Mouse (Mus musculus): ENCODE measurements around the gene Slc25a34. TPM values are rescaled to one million over a fixed set of nuclear protein-coding genes. Genes with fewer than 3 reads are reported as not detected.

Slc25a34 gene
- polyA plus RNA-seq, 1 experiment = 0.82 TPM

DNA sequence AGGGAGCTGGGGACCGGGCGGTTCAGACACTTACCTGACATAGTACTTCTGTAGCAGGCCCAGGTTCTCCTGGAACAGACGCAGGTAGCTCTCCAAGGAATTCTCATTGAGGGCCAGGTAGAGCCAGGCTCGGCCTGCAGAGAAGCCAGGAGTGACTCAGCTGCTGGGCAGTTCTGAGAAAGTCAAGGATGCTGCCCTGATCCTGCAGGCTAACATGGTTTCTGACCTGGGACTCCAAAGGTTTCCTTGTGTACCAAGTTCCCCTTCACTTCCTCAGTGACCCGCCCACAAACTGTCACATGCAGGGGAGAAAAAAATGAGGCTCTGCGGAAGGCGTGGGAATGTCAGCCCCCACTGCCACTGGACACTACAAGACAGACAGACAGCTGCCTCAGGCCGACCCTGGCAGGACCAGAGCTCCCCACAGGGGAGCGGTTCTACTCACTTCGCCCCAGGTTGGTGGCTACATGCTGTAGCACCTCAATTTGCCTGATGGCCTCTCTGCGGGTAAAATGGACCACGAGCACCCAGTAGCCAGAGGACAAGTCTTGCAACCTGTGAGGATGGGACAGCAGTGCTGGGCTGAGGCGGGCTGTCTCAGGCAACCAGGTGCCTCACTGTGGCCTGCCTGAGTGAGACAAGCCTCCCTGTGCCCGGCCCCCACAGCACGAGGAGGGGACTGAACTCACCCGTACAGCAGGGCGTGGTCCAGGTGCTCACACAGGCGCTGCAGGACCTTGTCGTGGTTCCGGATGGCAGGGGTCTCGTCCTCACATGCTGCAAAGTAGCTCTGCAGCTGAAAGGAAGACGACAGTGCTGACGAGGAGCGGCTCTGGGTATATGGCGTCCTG, 18.6 kb upstream of the Slc25a34 start:
- no peaks in the 10 kb centered on the region for H3K4me1 ChIP-seq (ENCODE audit: control insufficient read depth, insufficient read depth, low read length)
- H3K4me3 ChIP-seq (ENCODE audit: low read depth, low read length) = 0 out of 2 replicates have a peak overlapping the region, but pooled peaks have one; percentile 2
- no peaks in the 10 kb centered on the region for H3K9me3 ChIP-seq (replicated peaks; ENCODE audit: control insufficient read depth, insufficient read depth, low read length, poor library complexity, severe bottlenecking)
- no peak overlapping the region for H3K9ac ChIP-seq (ENCODE audit: low read depth, poor library complexity, severe bottlenecking)
- H3K27me3 ChIP-seq (ENCODE audit: control insufficient read depth, insufficient read depth, low read length, poor library complexity, severe bottlenecking) = no peaks in the 10 kb centered on the region
- H3K36me3 ChIP-seq (ENCODE audit: control insufficient read depth, insufficient read depth, low read length, poor library complexity, severe bottlenecking) = no peaks in the 10 kb centered on the region
- no peak overlapping the region for H3K27ac ChIP-seq (ENCODE audit: insufficient read depth, low read length)
- TF ChIP-seq CTCF (IDR thresholded peaks at IDR 0.05; ENCODE audit: low read depth, low read length) (no peak), POLR2A (IDR thresholded peaks at IDR 0.05; ENCODE audit: insufficient read depth, low read length) (no peak), EP300 (IDR thresholded peaks at IDR 0.05; ENCODE audit: insufficient read depth, low read depth, low read length) (no peak)

DNA sequence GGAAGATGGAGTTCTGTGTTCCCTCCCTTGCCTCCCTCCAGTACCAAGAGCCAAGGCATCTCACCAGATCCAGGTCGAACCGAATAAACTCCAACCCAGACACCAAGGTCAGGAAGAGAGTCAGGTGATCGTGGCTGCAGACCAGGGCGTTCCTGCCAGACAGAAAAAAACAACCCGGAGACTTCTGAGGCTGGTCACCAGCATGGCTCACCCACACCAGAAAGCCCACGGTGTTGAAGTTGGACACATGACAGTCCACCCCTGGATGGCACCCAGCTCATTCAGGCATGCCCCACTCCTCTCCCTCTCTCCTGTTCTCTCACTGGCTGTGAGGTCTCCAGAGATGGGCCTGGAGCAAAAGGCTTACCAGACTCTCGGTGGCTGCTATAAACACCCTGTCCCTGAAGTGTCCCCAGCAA, 17.7 kb upstream of the Slc25a34 start:
- Histone ChIP-seq H3K36me3 (ENCODE audit: control insufficient read depth, insufficient read depth, low read length, poor library complexity, severe bottlenecking) (no peaks in the 10 kb centered on the region), H3K4me3 (ENCODE audit: low read depth, low read length) (no peak overlapping the region), H3K4me1 (ENCODE audit: control insufficient read depth, insufficient read depth, low read length) (no peaks in the 10 kb centered on the region), H3K27ac (ENCODE audit: insufficient read depth, low read length) (no peak overlapping the region), H3K9ac (ENCODE audit: low read depth, poor library complexity, severe bottlenecking) (no peak overlapping the region), H3K27me3 (ENCODE audit: control insufficient read depth, insufficient read depth, low read length, poor library complexity, severe bottlenecking) (no peaks in the 10 kb centered on the region), H3K9me3 (replicated peaks; ENCODE audit: control insufficient read depth, insufficient read depth, low read length, poor library complexity, severe bottlenecking) (no peaks in the 10 kb centered on the region)
- TF ChIP-seq EP300 (IDR thresholded peaks at IDR 0.05; ENCODE audit: insufficient read depth, low read depth, low read length) (no peak), POLR2A (IDR thresholded peaks at IDR 0.05; ENCODE audit: insufficient read depth, low read length) (no peak), CTCF (IDR thresholded peaks at IDR 0.05; ENCODE audit: low read depth, low read length) (no peak)

DNA sequence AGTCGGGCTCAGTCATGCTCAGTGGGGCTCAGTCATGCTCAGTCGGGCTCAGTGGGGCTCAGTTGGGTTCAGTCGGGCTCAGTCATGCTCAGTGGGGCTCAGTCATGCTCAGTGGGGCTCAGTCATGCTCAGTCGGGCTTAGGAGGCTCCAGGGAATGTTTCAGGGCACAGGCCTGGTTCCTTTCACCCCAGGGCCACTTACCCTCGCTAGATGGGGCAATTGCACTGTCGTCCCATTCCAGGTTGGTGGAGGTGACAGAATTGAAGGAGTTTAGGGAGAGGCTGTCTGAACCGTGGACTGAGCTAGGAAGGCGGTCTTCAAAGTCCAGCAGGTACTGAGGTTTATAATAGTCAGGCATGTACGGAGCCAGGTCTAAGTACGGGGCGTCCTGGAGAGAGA, 15.9 kb upstream of the Slc25a34 start:
- H3K27me3 ChIP-seq (ENCODE audit: control insufficient read depth, insufficient read depth, low read length, poor library complexity, severe bottlenecking) = no peaks in the 10 kb centered on the region
- H3K4me1 ChIP-seq (ENCODE audit: control insufficient read depth, insufficient read depth, low read length) = no peaks in the 10 kb centered on the region
- no peak overlapping the region for H3K27ac ChIP-seq (ENCODE audit: insufficient read depth, low read length)
- no peaks in the 10 kb centered on the region for H3K9me3 ChIP-seq (replicated peaks; ENCODE audit: control insufficient read depth, insufficient read depth, low read length, poor library complexity, severe bottlenecking)
- TF ChIP-seq POLR2A (IDR thresholded peaks at IDR 0.05; ENCODE audit: insufficient read depth, low read length) = no peak
- TF ChIP-seq CTCF (IDR thresholded peaks at IDR 0.05; ENCODE audit: low read depth, low read length) = peak; percentile 5
- H3K4me3 ChIP-seq (ENCODE audit: low read depth, low read length) = no peak overlapping the region
- H3K9ac ChIP-seq (ENCODE audit: low read depth, poor library complexity, severe bottlenecking) = no peak overlapping the region
- H3K36me3 ChIP-seq (ENCODE audit: control insufficient read depth, insufficient read depth, low read length, poor library complexity, severe bottlenecking) = no peaks in the 10 kb centered on the region

DNA sequence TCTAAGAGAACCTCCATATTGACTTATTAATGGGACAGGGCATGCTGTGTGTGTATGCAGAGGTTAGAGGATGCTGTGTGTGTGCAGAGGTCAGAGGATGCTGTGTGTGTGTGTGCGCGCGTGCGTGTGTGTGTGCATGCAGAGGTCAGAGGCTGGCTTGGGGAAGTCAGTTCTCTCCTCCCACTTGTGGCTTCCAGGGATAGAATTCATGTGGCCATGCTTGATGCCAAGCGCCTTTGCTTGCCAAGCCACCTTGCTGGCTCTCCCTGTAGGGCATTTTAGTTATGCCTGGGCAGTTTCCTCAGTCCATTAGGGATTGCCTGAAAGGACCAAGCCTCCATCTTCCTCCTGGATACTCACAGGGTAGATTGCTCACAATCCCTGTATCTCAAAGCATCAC, 13.1 kb upstream of the Slc25a34 start:
- no peak overlapping the region for H3K27ac ChIP-seq (ENCODE audit: insufficient read depth, low read length)
- H3K9ac ChIP-seq (ENCODE audit: low read depth, poor library complexity, severe bottlenecking) = no peak overlapping the region
- H3K27me3 ChIP-seq (ENCODE audit: control insufficient read depth, insufficient read depth, low read length, poor library complexity, severe bottlenecking) = no peaks in the 10 kb centered on the region
- no peaks in the 10 kb centered on the region for H3K9me3 ChIP-seq (replicated peaks; ENCODE audit: control insufficient read depth, insufficient read depth, low read length, poor library complexity, severe bottlenecking)
- no peak overlapping the region for H3K4me3 ChIP-seq (ENCODE audit: low read depth, low read length)
- no peaks in the 10 kb centered on the region for H3K4me1 ChIP-seq (ENCODE audit: control insufficient read depth, insufficient read depth, low read length)
- H3K36me3 ChIP-seq (ENCODE audit: control insufficient read depth, insufficient read depth, low read length, poor library complexity, severe bottlenecking) = no peaks in the 10 kb centered on the region
- TF ChIP-seq CTCF (IDR thresholded peaks at IDR 0.05; ENCODE audit: low read depth, low read length) (no peak), EP300 (IDR thresholded peaks at IDR 0.05; ENCODE audit: insufficient read depth, low read depth, low read length) (no peak), POLR2A (IDR thresholded peaks at IDR 0.05; ENCODE audit: insufficient read depth, low read length) (no peak)

DNA sequence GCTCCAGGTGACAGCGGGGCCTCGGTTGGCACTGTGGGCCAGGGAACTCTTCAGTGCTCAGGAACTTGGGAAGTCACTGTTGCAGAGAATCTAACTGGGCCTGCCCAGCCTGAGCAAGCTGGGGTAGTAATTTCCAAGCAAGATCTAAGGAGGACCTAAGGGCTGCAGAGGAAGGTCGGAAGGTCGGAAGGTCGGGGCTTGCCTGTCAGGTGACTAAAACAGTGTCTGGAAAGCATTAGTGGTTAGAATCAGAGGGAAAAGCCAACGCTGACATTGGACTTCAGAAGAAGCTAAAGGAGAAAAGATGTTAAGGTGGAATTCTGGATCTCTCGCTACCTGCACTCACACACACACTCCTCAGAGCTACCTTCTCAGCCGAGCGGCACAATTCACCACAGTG, 12.4 kb upstream of the Slc25a34 start:
- Histone ChIP-seq H3K9ac (ENCODE audit: low read depth, poor library complexity, severe bottlenecking) (no peak overlapping the region), H3K9me3 (replicated peaks; ENCODE audit: control insufficient read depth, insufficient read depth, low read length, poor library complexity, severe bottlenecking) (no peaks in the 10 kb centered on the region), H3K4me1 (ENCODE audit: control insufficient read depth, insufficient read depth, low read length) (no peaks in the 10 kb centered on the region), H3K27ac (ENCODE audit: insufficient read depth, low read length) (no peak overlapping the region), H3K4me3 (ENCODE audit: low read depth, low read length) (no peak overlapping the region), H3K36me3 (ENCODE audit: control insufficient read depth, insufficient read depth, low read length, poor library complexity, severe bottlenecking) (no peaks in the 10 kb centered on the region), H3K27me3 (ENCODE audit: control insufficient read depth, insufficient read depth, low read length, poor library complexity, severe bottlenecking) (no peaks in the 10 kb centered on the region)
- no peak for TF ChIP-seq POLR2A (IDR thresholded peaks at IDR 0.05; ENCODE audit: insufficient read depth, low read length)
- TF ChIP-seq EP300 (IDR thresholded peaks at IDR 0.05; ENCODE audit: insufficient read depth, low read depth, low read length) = no peak

DNA sequence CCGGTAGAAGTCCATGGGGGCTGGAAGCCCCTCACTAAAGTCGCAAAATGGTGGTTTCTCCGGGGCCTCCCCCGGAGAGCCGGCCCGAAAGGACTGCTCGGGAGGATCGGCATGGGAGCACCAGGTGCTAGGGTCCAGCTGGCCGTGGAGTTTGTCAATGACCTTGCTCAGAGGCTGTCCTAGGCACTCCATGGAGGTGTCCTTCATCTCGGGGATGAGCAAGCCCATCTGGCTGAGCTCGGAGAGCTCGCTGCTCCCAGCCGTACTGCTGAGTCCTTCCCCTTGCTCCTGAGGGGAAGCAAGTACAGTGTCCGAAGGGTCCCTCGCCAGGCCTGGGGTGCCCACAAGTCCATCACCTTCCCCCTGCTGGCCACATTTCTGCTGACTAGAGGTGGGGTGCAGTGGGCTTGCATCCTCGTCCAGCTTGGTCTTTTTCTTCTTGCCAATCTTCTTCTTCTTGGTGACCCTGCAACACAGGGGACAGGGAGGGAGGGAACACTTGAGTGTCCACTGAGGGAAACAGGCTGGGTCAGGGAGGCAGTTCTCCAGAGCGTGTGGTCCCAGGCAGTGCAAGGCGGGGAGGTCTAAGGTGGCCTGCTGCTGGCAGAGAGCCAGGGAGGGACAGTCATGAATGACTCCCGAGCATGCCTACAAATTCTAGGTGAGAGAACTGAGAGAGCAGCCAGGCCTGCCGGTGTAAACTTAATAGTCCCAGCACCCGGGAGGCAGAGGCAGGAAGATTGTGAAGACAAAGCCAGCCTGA, 8.7 kb upstream of the Slc25a34 start:
- TF ChIP-seq CTCF (IDR thresholded peaks at IDR 0.05; ENCODE audit: low read depth, low read length) = no peak

More for the DNA sequence above, 8.7 kb upstream of the Slc25a34 start:
- Histone ChIP-seq H3K9me3 (replicated peaks; ENCODE audit: control insufficient read depth, insufficient read depth, low read length, poor library complexity, severe bottlenecking) (no peaks in the 10 kb centered on the region), H3K4me3 (ENCODE audit: low read depth, low read length) (no peak overlapping the region), H3K27ac (ENCODE audit: insufficient read depth, low read length) (no peak overlapping the region), H3K36me3 (ENCODE audit: control insufficient read depth, insufficient read depth, low read length, poor library complexity, severe bottlenecking) (no peaks in the 10 kb centered on the region), H3K27me3 (ENCODE audit: control insufficient read depth, insufficient read depth, low read length, poor library complexity, severe bottlenecking) (no peaks in the 10 kb centered on the region), H3K4me1 (ENCODE audit: control insufficient read depth, insufficient read depth, low read length) (no peaks in the 10 kb centered on the region), H3K9ac (ENCODE audit: low read depth, poor library complexity, severe bottlenecking) (no peak overlapping the region)
